Mouse (Mus musculus): ENCODE data around the gene Disp2.
A peak's percentile ranks its signal among the peaks of the same experiment; 100 is the strongest.

- TF ChIP-seq EP300 (IDR thresholded peaks at IDR 0.05) (peak; percentile 18; the same call in 1 of the 2 replicates), CTCF (IDR thresholded peaks at IDR 0.05) (no peak)
Observed at GRCm38 (mm10) chr2:118751896-118752791, 27.4 kb upstream of the Disp2 start.

Data from lung, postnatal 0 days (tissue).